Mouse (Mus musculus) inflammation-experienced regulatory T-cells, adult 6 months (primary cell): ENCODE measurements around the gene Mdm1. TPM values are rescaled to one million over a fixed set of nuclear protein-coding genes. Genes with fewer than 3 reads are reported as not detected.
A peak's percentile ranks its signal among the peaks of the same experiment; 100 is the strongest.
"Not testable (repeated sequence)": the region's sequence is repeated elsewhere in the genome, so short reads cannot be mapped to it uniquely, and the experiment has no call there.

Experiments
- ATAC-seq: one replicate; pipeline ENCODE4 v1.8.0; 2017
- polyA plus RNA-seq, 3 experiments: library from polyadenylated mRNA; unstranded; fragments of 100-300 nt; shearing (Covaris generic); gene quantifications; one replicate each; pipeline ENCODE4 v1.2.1; 2017

Mdm1 gene
- polyA plus RNA-seq, 3 experiments from 2014 or later: 4.5 to 10.9 (median 4.7) TPM

GRCm38 (mm10) chr10:118125236-118125635, 16.4 kb upstream of the Mdm1 start:
- ATAC-seq: no peak

GRCm38 (mm10) chr10:118125776-118126445, 15.7 kb upstream of the Mdm1 start:
- ATAC-seq: no peak

- ATAC-seq: no peak
These were observed 12.5 kb upstream of the Mdm1 start for GRCm38 (mm10) chr10:118129001-118129682.

- no peak for ATAC-seq
These were observed 11.6 kb upstream of the Mdm1 start for GRCm38 (mm10) chr10:118130016-118130415.

GRCm38 (mm10) chr10:118132993-118133392, 8.6 kb upstream of the Mdm1 start:
- no peak for ATAC-seq

GRCm38 (mm10) chr10:118138508-118138907, 3.1 kb upstream of the Mdm1 start:
- no peak for ATAC-seq

GRCm38 (mm10) chr10:118139837-118140570, 1.6 kb upstream of the Mdm1 start:
- no peak for ATAC-seq

- ATAC-seq: no peak
These were observed 532 bp downstream of the Mdm1 start for GRCm38 (mm10) chr10:118141884-118142801.

- no peak for ATAC-seq
These were observed 7.8 kb downstream of the Mdm1 start for GRCm38 (mm10) chr10:118149381-118149780.

GRCm38 (mm10) chr10:118150866-118151265, 9.3 kb downstream of the Mdm1 start:
- no peak for ATAC-seq

- peak; percentile 58 for ATAC-seq
These were observed 14.3 kb downstream of the Mdm1 start for GRCm38 (mm10) chr10:118155932-118156331.

GRCm38 (mm10) chr10:118161131-118161530, 19.5 kb downstream of the Mdm1 start:
- ATAC-seq: no peak

- ATAC-seq: no peak
These were observed 27.6 kb downstream of the Mdm1 start for GRCm38 (mm10) chr10:118169212-118169611.

GRCm38 (mm10) chr10:118172416-118172815, 30.8 kb downstream of the Mdm1 start:
- peak; percentile 96 for ATAC-seq

GRCm38 (mm10) chr10:118172876-118173275, 31.3 kb downstream of the Mdm1 start:
- no peak for ATAC-seq

GRCm38 (mm10) chr10:118175542-118175941, 33.9 kb downstream of the Mdm1 start:
- not testable (repeated sequence) for ATAC-seq

GRCm38 (mm10) chr10:118178735-118179151, 37.1 kb downstream of the Mdm1 start:
- no peak for ATAC-seq

GRCm38 (mm10) chr10:118179265-118179664, 37.7 kb downstream of the Mdm1 start:
- no peak for ATAC-seq

GRCm38 (mm10) chr10:118195150-118195549, 53.5 kb downstream of the Mdm1 start:
- ATAC-seq: peak; percentile 75

- no peak for ATAC-seq
These were observed 63.0 kb downstream of the Mdm1 start, which contains the start of gene Il22 for GRCm38 (mm10) chr10:118204642-118205041. TSS of gene Il22 (plus strand) at chr10:118204942.

- ATAC-seq: not testable (repeated sequence)
These were observed 74.2 kb downstream of the Mdm1 start for GRCm38 (mm10) chr10:118215719-118216393.
